Mouse (Mus musculus) lung, postnatal 0 days (tissue): Measurements from ENCODE around the gene Tpd52l2.

Source experiments
- CTCF ChIP-seq: IDR thresholded peaks from 2 replicates; pipeline ENCODE4 v1.5.1; 2016; ENCODE audit warnings: antibody characterized with exemption, mild to moderate bottlenecking
- EP300 ChIP-seq: IDR thresholded peaks from 2 replicates; pipeline ENCODE4 v1.6.1; 2016; ENCODE audit warnings: antibody characterized with exemption, mild to moderate bottlenecking, control low read depth

GRCm38 (mm10) chr2:181452181-181452580 lies 44.8 kb upstream of the Tpd52l2 start:
- TF ChIP-seq CTCF (no peak), EP300 (no peak)
